Mouse (Mus musculus): ENCODE results near the gene Phf3.
"Not testable (repeated sequence)": the region's sequence is repeated elsewhere in the genome, so short reads cannot be mapped to it uniquely, and the experiment has no call there.

Phf3 gene

DNA sequence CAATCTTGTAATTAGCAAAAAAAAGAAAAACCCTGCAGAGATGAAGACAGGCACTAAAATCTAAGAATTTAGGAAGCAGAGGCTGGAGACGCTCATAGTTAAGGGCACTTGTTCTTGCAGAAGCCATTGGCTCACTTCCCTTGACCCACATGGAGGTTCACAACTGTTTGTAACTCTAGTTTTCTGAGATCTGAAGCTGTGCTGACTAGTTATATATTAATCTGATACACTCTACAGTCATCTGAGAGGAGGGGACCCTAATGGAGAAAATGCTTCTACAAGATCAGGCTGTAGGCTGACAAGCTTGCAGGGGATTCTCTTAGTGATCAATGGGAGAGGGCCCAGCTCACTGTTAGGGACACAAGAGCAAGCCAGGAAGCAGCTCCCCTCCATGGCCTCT lies 58.1 kb downstream of the Phf3 start:
- no peak for DNase-seq

DNA sequence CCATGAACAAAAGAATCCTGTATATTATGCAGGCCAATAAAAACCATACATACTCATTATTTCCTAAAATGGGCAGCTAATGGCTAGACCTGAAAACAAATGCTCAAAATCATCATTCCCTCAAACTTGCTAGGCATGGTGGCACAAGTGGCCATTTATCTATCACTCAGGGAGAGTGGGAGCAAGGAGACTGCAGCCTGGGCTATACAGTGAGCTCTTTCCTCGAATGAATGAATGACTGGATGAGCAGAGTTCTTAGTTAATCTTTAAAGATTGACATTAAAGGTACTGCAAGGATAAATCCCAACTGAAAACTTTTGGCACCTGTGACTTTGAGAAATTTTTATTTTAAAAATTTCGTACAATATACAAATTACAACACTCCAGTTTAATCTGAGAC lies 58.7 kb downstream of the Phf3 start:
- no peak for DNase-seq

DNA sequence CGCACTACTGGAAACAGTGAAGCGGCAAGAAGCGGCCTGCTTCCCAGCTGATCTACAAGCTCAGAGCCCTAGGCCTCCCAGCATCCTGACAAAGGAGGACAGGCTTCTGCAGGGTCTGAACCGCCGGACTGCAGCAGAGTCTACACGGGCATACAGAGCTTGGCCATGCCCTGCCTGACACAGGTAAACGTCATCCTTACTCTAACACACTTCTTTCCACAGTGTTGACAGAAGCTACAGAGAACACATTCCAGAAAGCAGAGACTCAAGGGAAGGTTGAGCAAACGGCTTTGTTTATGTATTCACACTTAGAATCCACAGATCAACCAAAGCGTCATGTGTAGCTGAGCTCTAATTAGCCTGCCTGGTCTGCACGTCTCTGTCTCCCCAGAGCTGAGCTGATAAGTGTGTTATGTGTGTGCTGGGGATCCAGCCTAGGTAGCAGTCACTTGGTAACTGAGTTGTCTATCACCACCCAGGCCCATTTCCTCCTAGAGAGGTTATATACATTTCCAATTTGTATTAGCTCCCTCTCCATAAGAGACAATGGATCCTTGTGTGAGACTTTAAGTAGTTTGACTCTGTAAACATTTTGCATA lies 65.5 kb downstream of the Phf3 start:
- peak in 1 of 2 experiments; percentile 4 for DNase-seq

DNA sequence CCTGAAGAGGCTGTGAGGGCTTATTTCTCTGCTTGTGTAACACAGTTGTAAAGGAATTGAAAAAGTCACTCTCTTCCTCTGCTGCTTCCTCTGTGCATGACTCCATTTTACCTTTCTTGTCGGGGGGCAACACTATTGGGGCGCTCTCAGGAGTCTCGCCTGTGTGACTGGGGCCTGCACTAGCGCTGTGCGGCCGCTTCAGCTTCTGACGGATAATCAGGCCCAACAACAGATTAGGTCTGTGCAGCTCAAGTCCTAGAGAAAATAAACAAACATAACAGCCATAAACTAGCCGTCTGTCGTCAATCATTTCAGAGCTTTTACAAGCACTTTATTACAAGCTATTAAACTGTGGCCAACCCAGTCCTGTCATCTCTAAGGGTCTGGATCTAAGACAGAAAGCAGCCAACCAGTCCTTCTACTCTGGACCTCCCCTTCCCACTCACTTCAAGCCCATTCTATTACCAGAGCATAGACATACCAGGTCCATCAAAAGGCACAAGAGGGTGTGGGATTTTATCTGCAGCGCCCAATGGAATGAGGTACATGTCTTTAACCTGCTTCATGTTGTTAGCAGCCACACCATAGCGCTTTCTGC lies 67.9 kb downstream of the Phf3 start:
- no peak for DNase-seq

DNA sequence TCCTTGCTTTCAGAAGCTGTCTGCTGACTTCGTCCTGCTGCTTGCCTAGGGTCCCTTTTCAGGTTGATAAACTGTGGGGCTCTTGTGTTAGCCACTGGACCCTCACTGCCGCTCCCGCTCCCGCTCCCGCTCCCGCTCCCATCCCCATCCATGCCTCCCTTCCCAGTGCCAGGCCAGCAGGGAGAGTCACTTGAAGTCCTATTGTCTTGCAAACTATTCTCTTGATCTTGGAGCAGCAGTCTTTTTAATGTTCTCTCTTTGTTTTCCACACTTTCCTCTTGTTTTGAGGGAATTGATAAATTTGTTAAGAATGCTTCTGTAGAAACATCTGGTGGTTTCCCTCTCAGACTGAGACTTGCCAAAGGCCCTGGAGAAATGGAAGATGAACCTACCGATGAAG lies 68.8 kb downstream of the Phf3 start:
- DNase-seq: no peak

DNA sequence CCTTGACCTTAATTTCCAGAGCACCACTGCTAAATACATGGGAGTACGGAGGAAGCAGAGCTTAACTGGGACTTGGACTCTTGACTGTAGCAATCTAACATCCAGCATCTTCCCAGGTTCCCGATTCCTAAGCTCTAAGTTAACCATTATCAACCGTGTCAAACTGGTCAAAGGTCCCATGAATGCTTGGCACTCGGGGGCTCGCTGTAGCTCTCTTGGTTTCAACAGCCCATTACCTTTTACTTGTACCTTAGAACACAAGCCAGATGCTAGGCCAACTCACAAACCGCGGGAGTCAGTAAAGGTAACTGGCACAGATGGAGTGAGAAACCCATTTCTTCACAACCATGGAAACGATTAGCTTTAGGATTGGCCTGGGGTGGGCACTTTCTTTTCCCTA lies 71.8 kb downstream of the Phf3 start:
- DNase-seq: no peak

DNA sequence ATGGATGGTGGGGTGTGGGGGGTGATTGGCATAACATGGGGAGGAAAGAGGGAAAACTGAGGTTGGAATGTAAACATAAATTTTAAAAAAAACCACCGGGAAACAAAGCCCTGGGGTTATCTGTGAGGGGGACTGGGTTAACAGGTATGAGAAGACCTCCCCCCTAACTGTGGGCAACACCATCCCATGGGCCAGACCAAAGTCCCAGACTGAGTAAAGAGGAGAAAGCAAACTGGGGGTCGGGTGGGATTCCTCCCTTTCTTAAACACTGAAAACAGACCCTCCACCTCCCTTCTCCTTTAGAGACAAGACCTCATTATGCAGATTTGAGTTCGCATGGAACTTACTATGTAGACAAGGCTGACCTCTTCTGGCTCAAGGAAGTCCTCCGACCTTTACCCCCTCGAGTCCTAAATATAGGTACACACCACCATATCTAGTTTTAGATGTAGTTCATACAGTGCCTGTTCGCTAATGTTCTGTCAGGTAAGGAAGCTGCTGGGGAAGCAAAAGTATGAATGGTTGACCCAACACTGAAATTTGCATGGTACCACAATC lies 74.4 kb downstream of the Phf3 start:
- no peak for DNase-seq

DNA sequence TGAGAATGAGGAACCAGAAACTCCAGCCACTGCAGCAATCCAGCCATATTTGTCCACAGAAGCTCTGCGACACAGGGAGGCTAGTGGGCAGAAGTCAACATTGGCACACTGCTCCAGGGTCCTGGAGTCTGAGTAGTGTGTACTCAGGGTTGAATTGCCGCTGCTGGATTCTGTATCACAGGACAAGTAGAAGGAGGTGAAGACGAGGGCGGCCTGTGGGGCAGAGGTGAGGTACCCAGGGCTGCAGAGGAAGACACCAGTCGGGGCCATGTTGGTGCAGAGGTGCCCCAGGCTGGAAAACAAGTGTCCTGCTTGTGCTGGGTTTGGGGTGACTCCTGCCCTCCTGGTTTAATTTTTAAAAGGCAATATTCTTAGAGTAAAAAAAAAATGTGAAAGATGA lies 79.1 kb downstream of the Phf3 start:
- no peak for DNase-seq

DNA sequence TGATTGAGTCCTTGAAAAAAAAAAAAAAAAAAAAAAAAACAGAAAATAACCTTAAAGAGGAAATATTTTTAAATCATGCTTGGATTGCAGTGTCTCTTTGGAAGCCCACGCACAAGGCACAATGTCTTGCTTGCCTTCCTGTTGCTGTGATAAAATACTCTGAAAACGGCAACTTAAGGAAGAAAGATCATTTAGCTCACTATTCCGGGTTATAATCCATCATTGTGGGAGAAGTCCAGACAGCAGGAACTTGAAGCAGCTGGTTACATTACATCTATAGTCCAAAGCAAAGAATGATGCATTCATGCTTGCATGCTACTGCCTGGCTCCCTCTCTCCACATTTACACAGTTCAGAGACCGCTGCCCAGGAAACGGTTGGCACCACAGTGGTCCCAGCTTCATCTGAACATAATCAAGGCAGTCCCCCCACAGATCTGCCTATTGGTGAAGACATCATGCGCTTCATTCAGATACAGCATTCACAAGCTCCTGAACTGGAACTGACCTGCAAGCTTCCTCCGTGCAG lies 80.3 kb downstream of the Phf3 start:
- no peak for DNase-seq

DNA sequence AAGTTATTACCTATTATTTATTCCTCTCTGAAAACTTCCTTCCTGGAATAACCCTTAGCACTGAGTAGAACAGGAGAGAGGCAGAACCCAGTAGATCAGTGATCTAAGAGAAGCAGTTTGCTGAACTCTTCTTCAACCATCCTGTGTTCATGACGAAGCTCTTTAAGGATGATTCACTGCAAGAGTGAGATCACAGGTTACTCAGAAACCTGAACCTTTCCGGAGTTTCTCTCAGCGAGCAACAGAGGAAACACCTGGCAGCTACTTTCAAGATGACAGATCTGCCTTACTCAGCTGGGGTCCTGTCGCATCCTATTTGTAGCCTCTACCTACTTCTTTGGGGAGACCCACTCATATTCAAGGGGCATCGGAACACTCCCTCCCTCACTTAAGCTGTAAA lies 80.8 kb downstream of the Phf3 start:
- no peak for DNase-seq

DNA sequence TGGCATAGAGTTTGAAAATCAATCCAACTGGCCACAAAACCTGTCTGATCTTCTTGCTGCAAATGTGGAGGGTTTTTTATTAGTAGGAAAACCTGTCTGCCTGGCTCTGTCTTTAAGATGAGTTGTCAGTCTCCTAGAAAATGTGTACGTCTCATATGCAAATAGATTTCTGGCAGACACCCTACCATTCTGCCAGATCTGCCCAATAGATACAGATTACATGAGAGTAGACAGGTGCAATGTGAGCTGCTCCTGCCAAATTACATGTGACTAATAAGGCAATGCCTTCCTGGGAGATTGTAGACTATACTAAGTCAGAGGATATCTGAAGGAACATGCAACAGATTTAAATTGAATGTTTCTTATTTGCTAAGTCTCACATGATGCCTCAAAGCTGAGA lies 83.5 kb downstream of the Phf3 start:
- DNase-seq: no peak

DNA sequence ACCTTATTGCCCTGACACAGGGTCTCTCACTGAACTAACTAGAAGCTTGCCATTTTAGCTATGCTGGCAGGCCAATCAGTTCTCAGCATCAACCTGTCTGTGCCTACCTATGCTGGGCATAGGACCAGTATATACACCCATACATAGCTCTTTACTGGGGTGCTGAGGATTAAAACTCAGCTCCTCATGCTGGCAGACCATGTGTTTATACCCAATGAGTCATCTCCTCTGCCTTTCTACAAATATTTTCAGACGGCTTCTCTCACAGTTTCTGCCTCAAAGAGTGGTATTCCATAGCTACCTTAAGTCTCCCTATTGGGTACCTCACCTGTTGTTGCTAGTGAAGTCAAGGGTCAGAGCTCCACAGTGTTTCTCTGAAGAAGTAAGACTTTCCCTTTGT lies 84.0 kb downstream of the Phf3 start:
- DNase-seq: no peak

DNA sequence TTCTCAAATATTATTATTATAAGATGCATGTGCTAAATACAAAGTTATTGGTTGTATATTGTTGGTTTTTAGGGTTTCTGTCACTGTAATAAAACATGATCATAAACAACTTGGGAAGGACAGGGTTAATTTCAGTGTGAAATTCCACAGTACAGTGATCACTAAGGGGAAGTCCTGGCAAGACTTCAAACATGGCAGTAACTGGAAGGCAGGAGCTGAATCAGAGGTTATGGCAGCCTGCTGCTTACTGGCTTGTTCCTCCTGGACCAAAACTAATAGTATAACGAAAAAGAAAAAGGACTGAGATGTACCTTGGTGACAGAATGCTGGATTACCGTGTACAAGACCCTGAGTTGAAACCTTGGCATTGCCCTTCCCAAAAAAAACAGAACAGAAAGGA lies 84.7 kb downstream of the Phf3 start:
- no peak for DNase-seq

DNA sequence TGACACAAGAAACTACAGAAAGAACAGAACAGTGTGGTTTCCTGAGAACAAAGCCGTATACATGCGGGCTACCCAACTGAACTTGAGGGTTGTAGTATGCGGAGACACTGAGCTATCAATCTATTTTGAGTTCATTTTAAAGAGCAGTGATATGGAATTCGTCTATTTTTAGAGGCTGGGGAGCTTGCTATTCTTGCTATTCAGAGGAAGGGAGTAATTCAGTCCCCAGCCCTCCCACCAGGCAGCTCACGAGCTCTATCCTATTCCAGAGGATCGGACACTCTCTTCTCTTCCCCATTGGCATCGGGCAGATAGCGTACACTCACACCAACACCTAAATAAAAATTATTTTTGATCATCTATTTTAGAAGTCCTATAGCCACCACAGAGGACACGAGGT lies 87.1 kb downstream of the Phf3 start:
- DNase-seq: no peak

DNA sequence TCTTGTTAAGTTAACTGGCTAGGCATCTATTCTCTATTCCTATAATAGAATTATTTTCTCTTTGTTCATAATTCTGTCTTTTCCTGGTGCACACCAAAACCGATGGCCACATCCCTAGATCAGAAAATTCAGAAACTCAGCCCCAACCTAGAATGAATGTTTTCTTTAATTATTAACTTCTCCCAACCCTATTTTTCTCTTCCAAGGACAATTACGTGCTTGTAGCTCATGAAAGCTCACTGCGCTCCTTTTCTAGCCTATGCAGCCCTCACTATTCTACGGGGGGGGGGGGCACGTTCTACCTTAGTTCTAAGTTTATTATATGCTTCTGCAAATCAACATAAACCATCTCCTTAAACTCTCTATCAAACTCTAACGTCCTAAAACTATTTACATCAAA lies 90.0 kb downstream of the Phf3 start:
- DNase-seq: no peak

DNA sequence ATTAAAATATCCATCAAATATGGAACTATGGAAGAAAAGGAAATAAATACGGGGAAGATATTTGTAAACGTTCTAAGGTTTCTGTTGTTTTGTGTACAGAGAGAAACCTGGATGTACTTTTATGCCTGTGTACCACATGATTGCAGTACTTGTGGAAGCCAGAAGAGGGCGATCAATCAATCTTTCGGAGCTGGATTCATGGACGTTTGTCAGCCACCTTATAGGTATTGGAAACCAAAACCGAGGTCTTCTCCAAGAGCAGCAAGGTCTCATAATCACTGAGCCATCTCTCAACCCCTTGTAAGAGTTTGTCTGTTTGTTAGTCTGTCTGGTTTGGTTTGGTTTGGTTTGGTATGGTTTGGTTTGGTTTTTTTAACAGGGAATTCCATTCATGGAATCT lies 93.4 kb downstream of the Phf3 start:
- DNase-seq: peak in 1 of 2 experiments; percentile 33

DNA sequence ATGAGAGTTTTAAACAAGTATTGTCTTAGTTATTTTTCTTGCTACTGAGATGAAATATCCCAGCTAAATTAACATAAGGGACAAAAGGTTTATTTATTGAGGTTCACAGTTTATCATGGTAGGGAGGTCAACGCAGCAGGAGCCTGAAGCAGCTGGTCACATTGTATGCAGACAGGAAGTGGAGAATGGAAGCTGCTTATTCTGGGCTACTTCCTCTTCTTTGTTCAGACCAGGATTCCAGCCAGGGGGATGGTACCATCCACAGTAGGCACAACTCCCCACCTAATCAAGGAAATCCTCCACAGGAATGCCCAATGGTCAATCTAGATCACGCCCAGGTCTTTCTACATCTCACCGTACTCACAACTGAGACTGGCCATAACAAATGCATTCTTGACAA lies 94.2 kb downstream of the Phf3 start:
- DNase-seq: no peak

DNA sequence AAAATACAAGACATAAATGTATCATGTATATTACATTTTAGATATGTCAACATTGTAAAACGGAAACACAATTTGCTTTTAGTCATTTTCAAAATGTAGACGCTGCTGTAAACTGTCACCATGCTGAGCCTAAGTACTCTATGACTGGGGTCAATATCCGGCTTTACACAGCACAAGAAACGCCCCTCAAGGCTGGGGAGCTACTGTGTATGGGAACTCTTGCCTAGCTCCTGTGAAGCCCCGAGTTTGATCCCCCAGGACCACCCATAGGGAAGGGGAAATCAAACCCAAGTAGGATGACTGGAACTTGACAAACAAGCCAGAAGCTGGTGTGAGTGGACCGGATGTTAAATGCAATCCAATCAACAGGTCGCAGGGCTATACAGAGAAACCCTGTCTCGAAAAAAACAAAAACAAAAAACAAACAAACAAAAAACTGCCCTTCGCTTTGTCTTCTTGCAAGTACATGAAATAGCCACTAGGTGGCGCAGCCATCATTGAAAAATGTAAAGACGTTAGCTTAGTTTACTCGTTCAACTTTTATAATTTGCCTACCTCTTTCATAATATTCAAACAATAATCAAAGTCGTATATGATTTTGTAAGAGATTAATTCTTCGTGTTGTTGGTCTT lies 95.2 kb downstream of the Phf3 start:
- no peak for DNase-seq

DNA sequence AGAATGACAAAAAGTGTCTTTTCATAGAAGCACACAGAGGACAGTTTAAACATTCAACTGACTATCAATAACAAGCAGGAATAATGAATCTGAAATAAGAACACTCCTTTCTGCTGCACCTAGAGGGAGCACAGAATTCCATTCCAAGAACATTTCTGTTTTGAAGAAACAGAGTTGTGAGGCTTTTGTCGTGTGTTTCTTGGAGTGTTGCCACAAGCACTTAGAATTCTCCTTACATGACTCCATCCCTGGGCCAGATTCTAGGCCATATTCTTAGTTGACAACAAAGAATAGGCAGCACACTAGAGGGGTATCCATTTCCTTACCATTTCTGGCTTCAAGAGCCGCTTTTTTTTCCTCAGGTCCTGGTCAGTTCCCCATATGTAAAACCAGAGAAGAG lies 97.5 kb downstream of the Phf3 start:
- peak in 1 of 2 experiments; percentile 58 for DNase-seq

DNA sequence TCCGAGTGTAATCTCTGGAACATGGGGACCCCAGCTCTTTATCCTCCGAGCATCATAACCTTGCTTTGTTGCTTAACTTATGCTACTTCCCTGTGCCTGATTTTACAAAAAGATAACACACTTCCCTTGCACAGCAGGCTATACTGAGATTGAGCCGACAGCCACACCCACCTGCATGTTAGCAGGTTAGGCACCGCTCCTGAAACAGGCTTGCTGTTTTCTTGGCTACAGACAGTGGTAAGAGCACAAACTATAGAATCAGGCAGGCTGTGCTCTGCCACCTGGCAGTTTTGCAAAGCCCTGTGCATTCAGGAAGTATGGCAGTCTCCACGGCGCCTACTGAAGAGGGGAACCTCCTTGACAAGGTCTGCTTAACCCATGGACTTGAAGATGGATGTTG lies 100.1 kb downstream of the Phf3 start:
- no peak for DNase-seq

DNA sequence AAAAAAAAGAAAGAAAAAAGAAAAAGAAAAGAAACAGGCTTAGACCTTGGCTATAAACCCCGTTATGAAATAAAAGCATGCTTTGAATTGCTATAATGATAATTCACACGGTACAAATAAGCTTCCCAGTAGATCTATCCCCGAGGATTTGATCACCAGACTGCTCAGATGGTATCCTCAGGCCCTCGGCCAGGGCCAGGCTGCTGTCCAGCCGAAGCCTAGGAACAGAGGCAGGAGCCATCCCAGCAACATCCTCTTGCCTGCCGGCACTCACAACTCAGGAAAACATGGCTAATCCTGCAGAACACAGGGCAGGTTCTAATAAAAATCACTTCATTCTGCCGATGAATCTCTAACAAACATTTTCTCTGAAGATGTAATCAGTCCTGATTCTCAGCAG lies 100.9 kb downstream of the Phf3 start:
- no peak for DNase-seq

DNA sequence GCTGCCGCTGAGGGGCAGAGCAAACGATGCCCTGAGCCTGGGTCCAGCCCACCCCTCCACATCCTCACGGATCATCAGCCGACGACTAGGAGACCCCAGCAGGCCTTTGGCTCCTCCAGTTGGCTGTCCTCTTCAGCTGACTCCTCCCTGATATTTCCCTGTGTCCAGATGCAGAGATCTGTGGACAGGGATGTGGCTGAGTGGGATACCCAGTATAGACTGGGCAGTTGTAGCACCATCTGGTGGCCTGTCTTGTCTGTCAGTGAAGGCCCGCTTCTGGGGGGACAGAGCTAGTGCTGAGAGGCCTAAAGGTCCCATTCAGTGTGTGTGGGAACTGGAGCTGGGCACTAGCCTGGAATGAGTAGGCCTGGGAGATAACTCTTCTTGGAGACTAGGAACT lies 101.9 kb downstream of the Phf3 start:
- peak; percentile 9 to 12 for DNase-seq

DNA sequence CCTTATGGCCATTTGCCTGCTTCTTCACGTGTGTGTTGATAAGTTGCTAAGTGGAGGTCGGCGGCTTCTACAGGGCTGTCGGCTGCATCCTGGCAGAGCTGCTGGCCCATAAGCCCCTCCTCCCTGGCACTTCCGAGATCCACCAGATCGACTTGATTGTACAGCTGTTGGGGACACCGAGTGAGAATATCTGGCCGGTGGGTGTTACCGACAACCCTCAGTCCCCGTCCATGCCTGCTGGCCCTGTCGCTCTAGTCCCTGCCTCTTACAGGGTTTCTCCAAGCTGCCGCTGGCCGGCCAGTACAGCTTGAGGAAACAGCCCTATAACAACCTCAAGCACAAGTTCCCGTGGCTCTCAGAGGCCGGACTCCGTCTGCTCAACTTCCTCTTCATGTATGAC lies 103.1 kb downstream of the Phf3 start:
- DNase-seq: not testable (repeated sequence)

DNA sequence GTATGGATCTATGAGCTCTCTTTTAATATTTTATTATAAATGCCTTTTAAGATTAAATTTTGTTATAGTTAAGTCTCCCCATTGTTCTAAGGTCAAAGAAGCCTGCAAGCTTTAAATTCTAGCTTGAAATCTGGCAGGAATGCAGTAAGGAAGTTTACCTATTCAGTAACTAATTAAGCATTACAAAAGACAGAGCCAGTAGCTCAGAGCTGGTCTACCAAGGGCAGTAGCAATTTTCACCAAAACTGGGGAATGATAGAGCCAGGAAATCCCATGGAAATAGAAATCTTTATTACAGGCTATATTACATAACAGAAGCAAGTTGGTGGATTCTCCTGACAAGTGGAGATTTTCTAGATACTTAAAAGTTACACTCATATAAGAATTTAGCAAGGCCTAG lies 116.9 kb downstream of the Phf3 start:
- no peak for DNase-seq
